Mouse (Mus musculus) bone marrow macrophage, adult 2 months (primary cell): Measurements from ENCODE around the gene Ehmt2.

ENCODE experiments used
- CTCF ChIP-seq: IDR thresholded peaks from 2 replicates; pipeline ENCODE4 v1.5.1; 2012; ENCODE audit warnings: low read depth, mild to moderate bottlenecking, low read length, moderate library complexity
- POLR2A ChIP-seq: IDR thresholded peaks from 2 replicates; pipeline ENCODE4 v1.6.1; 2012; ENCODE audit warnings: mild to moderate bottlenecking, low read depth, low read length, borderline replicate concordance

- TF ChIP-seq CTCF (no peak), POLR2A (no peak)
Measured at GRCm38 (mm10) chr17:34860514-34860913, 37.8 kb upstream of the Ehmt2 start.
